Mouse (Mus musculus) spleen, adult 2 months (tissue): ENCODE measurements around the gene Uba6.

Source experiments
- CTCF ChIP-seq: fragments of 200-500 bp; IDR thresholded peaks from 2 replicates; pipeline ENCODE4 v1.5.1; 2011; ENCODE audit warnings: mild to moderate bottlenecking, inconsistent platforms; ENCODE audit not compliant: insufficient read depth, insufficient read length, insufficient replicate concordance; ENCODE audit errors: extremely low read depth
- POLR2A ChIP-seq: fragments of 200-500 bp; IDR thresholded peaks from 2 replicates; pipeline ENCODE4 v1.6.1; 2011; ENCODE audit warnings: low read depth, low read length, inconsistent platforms

DNA sequence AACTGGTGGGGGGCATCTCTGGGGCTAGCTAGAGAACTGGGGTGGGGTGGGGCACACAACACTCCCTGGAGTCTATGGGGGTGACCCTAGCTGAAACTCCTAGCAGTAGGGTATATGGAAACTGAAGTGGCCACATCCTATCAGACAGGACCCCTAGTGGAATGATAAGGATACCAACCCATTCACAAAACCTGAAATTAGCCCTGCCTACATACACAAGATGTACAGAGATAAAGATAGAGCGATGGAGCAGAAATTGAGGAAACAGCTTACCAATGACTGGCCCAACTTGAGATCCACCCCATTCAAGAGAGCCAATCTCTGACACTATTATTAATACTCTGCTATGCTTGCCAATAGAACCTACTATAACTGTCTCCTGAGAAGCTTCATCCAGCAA, 109.1 kb downstream of the Uba6 start:
- TF ChIP-seq CTCF = no peak
- no peak for TF ChIP-seq POLR2A
